Mouse (Mus musculus): ENCODE measurements around the gene Taz.

Taz gene

GRCm38 (mm10) chrX:74281732-74282394 lies at the start of gene Taz, which contains the start of gene Dnase1l1:
Taz (plus strand) TSS chrX:74281912.
Dnase1l1 (minus strand) TSS chrX:74282337.
- DNase-seq (ENCODE audit: low read depth), result no peak

- no peak for DNase-seq (ENCODE audit: low read depth)
Measured at GRCm38 (mm10) chrX:74233196-74233595, 48.5 kb upstream of the Taz start.

- DNase-seq (ENCODE audit: low read depth), result no peak
Measured at GRCm38 (mm10) chrX:74240332-74240731, 41.4 kb upstream of the Taz start.

- no peak for DNase-seq (ENCODE audit: low read depth)
Measured at GRCm38 (mm10) chrX:74243396-74243795, 38.3 kb upstream of the Taz start.

GRCm38 (mm10) chrX:74243807-74244206 lies 37.9 kb upstream of the Taz start:
- DNase-seq (ENCODE audit: low read depth), result peak; percentile 58

- no peak for DNase-seq (ENCODE audit: low read depth)
Measured at GRCm38 (mm10) chrX:74244614-74245083, 37.1 kb upstream of the Taz start.

GRCm38 (mm10) chrX:74245107-74245506 lies 36.6 kb upstream of the Taz start:
- no peak for DNase-seq (ENCODE audit: low read depth)

- DNase-seq (ENCODE audit: low read depth), result no peak
Measured at GRCm38 (mm10) chrX:74245687-74246086, 36.0 kb upstream of the Taz start.

GRCm38 (mm10) chrX:74246213-74246681 lies 35.5 kb upstream of the Taz start:
- peak; percentile 74 for DNase-seq (ENCODE audit: low read depth)

- DNase-seq (ENCODE audit: low read depth), result no peak
Measured at GRCm38 (mm10) chrX:74246693-74247092, 35.0 kb upstream of the Taz start.

GRCm38 (mm10) chrX:74248651-74249050 lies 33.1 kb upstream of the Taz start:
- DNase-seq (ENCODE audit: low read depth), result no peak

- DNase-seq (ENCODE audit: low read depth), result no peak
Measured at GRCm38 (mm10) chrX:74249615-74250014, 32.1 kb upstream of the Taz start, which contains the start of gene Flna. Flna (minus strand) TSS chrX:74249820.

GRCm38 (mm10) chrX:74254153-74254887 lies 27.4 kb upstream of the Taz start, which contains the start of gene Emd:
Emd (plus strand) TSS chrX:74254687.
- DNase-seq (ENCODE audit: low read depth), result peak; percentile 72

GRCm38 (mm10) chrX:74254888-74255565 lies 26.7 kb upstream of the Taz start:
- DNase-seq (ENCODE audit: low read depth), result no peak

- no peak for DNase-seq (ENCODE audit: low read depth)
Measured at GRCm38 (mm10) chrX:74257746-74258145, 24.0 kb upstream of the Taz start.

- no peak for DNase-seq (ENCODE audit: low read depth)
Measured at GRCm38 (mm10) chrX:74269736-74270061, 12.0 kb upstream of the Taz start.

GRCm38 (mm10) chrX:74270062-74270901 lies 11.4 kb upstream of the Taz start, which contains the start of gene Rpl10:
Rpl10 (plus strand) TSS chrX:74270812.
- peak; percentile 87 for DNase-seq (ENCODE audit: low read depth)

- no peak for DNase-seq (ENCODE audit: low read depth)
Measured at GRCm38 (mm10) chrX:74270902-74271551, 10.7 kb upstream of the Taz start.

- no peak for DNase-seq (ENCODE audit: low read depth)
Measured at GRCm38 (mm10) chrX:74273422-74274322, 8.0 kb upstream of the Taz start.

GRCm38 (mm10) chrX:74277916-74278315 lies 3.8 kb upstream of the Taz start:
- no peak for DNase-seq (ENCODE audit: low read depth)

Measured in c-Kit-positive CD71-negative TER-119-negative erythroid progenitor cells, embryonic 14.5 days (primary cell).